Mouse (Mus musculus): ENCODE results near the gene Limch1. TPM values are rescaled to one million over a fixed set of nuclear protein-coding genes. Genes with fewer than 3 reads are reported as not detected.

Gene Limch1
- polyA plus RNA-seq, 1 experiment from 2014 or later, result 1.5 TPM

GRCm38 (mm10) chr5:66953375-66953774, 207.7 kb downstream of the Limch1 start:
- no peaks in the 10 kb centered on the region for H3K27me3 ChIP-seq (ENCODE audit: control insufficient read depth, insufficient read depth, low read depth, low read length)
- H3K4me2 ChIP-seq (ENCODE audit: low read depth, low read length), result no peak overlapping the region
- no peaks in the 10 kb centered on the region for H3K36me3 ChIP-seq (ENCODE audit: control insufficient read depth, insufficient read depth)
- no peaks in the 10 kb centered on the region for H3K9me3 ChIP-seq (replicated peaks; ENCODE audit: control insufficient read depth, low read length)
- WGBS (ENCODE audit: insufficient replicate concordance), result 47% methylated on average over 3 of the region's 3 CpGs
- H3K9ac ChIP-seq (ENCODE audit: low read depth, low read length), result no peak overlapping the region
- H3K4me3 ChIP-seq (ENCODE audit: low read depth, low read length), result no peak overlapping the region
- H3K27ac ChIP-seq (ENCODE audit: low read length), result no peak overlapping the region
- no peak for ATAC-seq (ENCODE audit: low read depth)
- H3K4me1 ChIP-seq (ENCODE audit: control insufficient read depth, low read depth, low read length), result no peaks in the 10 kb centered on the region

DNA sequence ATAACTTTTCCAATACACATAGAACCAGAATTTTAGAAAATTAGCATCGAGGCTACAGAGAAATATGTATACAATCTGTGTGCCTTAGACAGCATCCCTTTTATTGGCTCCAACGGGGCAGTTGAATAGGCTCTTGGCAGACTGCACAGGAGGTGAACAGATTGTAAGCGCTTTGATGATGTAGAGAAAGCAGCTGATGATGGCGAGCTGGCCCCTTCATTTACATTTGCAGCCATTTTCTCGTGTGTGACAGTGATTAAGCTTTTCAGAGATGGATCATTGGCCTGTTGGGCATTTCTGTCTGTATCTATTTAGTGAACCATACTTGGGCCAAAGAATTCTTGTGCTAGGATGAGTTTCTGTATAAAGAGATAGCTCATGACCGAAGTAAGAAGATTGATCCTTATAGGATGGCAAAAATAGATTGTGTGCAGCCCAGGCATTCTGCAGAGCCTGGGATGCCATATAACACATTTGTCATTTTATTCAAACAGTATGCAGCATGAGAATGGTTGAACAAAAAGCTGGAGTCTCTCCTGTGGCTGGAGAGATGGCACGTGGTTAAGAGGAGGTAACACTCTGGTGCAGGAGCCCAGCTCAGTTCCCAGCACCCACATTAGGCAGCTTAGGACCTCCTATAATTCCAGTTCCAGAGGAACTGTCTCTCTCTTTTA, 208.5 kb downstream of the Limch1 start:
- WGBS (ENCODE audit: insufficient replicate concordance), result 61% methylated on average over 7 of the region's 7 CpGs
- H3K27ac ChIP-seq (ENCODE audit: low read length), result no peak overlapping the region
- no peaks in the 10 kb centered on the region for H3K9me3 ChIP-seq (replicated peaks; ENCODE audit: control insufficient read depth, low read length)
- ATAC-seq (ENCODE audit: low read depth), result no peak
- H3K9ac ChIP-seq (ENCODE audit: low read depth, low read length), result no peak overlapping the region
- no peak overlapping the region for H3K4me3 ChIP-seq (ENCODE audit: low read depth, low read length)
- H3K36me3 ChIP-seq (ENCODE audit: control insufficient read depth, insufficient read depth), result no peaks in the 10 kb centered on the region
- no peaks in the 10 kb centered on the region for H3K27me3 ChIP-seq (ENCODE audit: control insufficient read depth, insufficient read depth, low read depth, low read length)
- no peak overlapping the region for H3K4me2 ChIP-seq (ENCODE audit: low read depth, low read length)
- no peaks in the 10 kb centered on the region for H3K4me1 ChIP-seq (ENCODE audit: control insufficient read depth, low read depth, low read length)

DNA sequence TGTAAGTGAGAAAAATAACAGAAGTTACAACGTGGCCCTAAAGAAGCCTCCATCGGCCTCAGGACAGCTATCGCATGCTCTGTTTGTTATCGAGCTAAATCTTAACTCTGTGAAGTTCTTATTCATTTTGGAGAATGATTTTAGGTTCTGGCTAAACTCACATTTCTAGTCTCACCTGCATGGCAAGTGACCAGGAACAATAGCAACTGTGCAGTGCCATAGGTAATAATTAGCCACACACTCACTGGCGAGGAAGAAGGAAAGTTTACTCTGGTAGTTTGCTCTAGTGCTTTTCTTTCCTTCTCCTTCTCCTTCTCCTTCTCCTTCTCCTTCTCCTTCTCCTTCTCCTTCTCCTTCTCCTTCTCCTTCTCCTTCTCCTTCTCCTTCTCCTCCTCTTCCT, 209.6 kb downstream of the Limch1 start:
- no peak overlapping the region for H3K4me3 ChIP-seq (ENCODE audit: low read depth, low read length)
- H3K4me1 ChIP-seq (ENCODE audit: control insufficient read depth, low read depth, low read length), result no peaks in the 10 kb centered on the region
- ATAC-seq (ENCODE audit: low read depth), result no peak
- H3K9me3 ChIP-seq (replicated peaks; ENCODE audit: control insufficient read depth, low read length), result no peaks in the 10 kb centered on the region
- no peak overlapping the region for H3K4me2 ChIP-seq (ENCODE audit: low read depth, low read length)
- no peak overlapping the region for H3K27ac ChIP-seq (ENCODE audit: low read length)
- H3K9ac ChIP-seq (ENCODE audit: low read depth, low read length), result no peak overlapping the region
- WGBS (ENCODE audit: insufficient replicate concordance), result 63% methylated on average over 5 of the region's 5 CpGs
- no peaks in the 10 kb centered on the region for H3K36me3 ChIP-seq (ENCODE audit: control insufficient read depth, insufficient read depth)
- H3K27me3 ChIP-seq (ENCODE audit: control insufficient read depth, insufficient read depth, low read depth, low read length), result no peaks in the 10 kb centered on the region

- H3K27ac ChIP-seq (ENCODE audit: low read length), result no peak overlapping the region
- no peaks in the 10 kb centered on the region for H3K9me3 ChIP-seq (replicated peaks; ENCODE audit: control insufficient read depth, low read length)
- no peak overlapping the region for H3K4me2 ChIP-seq (ENCODE audit: low read depth, low read length)
- WGBS (ENCODE audit: insufficient replicate concordance), result 66% methylated on average over 10 of the region's 10 CpGs
- ATAC-seq (ENCODE audit: low read depth), result no peak
- no peak overlapping the region for H3K9ac ChIP-seq (ENCODE audit: low read depth, low read length)
- H3K4me1 ChIP-seq (ENCODE audit: control insufficient read depth, low read depth, low read length), result no peaks in the 10 kb centered on the region
- H3K27me3 ChIP-seq (ENCODE audit: control insufficient read depth, insufficient read depth, low read depth, low read length), result no peaks in the 10 kb centered on the region
- no peaks in the 10 kb centered on the region for H3K36me3 ChIP-seq (ENCODE audit: control insufficient read depth, insufficient read depth)
- no peak overlapping the region for H3K4me3 ChIP-seq (ENCODE audit: low read depth, low read length)
Measured at GRCm38 (mm10) chr5:66957656-66958055, 212.0 kb downstream of the Limch1 start.

GRCm38 (mm10) chr5:66958118-66958517, 212.5 kb downstream of the Limch1 start:
- H3K4me2 ChIP-seq (ENCODE audit: low read depth, low read length), result no peak overlapping the region
- no peak for ATAC-seq (ENCODE audit: low read depth)

DNA sequence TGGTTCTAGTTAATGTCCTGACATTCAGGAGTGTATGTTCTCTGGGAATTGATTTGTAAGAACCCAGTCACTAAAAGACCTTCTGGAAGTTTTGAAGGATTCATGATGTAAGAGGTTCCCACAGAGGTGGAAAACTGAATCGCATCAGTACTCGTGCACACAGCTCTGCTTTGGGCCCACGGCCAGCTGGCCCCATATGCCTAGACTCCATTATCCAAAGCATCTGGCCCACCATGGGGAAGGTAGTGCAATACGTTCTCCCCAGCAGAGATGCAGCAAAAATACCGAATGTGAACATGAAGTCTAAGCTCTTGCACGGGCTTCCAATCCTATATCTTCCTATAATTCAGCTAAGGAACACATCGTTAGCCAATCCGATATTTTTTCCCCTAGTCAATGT, 214.3 kb downstream of the Limch1 start:
- Histone ChIP-seq H3K4me1 (ENCODE audit: control insufficient read depth, low read depth, low read length) (no peaks in the 10 kb centered on the region), H3K27ac (ENCODE audit: low read length) (no peak overlapping the region), H3K9ac (ENCODE audit: low read depth, low read length) (no peak overlapping the region), H3K36me3 (ENCODE audit: control insufficient read depth, insufficient read depth) (no peaks in the 10 kb centered on the region), H3K9me3 (replicated peaks; ENCODE audit: control insufficient read depth, low read length) (no peaks in the 10 kb centered on the region), H3K27me3 (ENCODE audit: control insufficient read depth, insufficient read depth, low read depth, low read length) (no peaks in the 10 kb centered on the region), H3K4me3 (ENCODE audit: low read depth, low read length) (no peak overlapping the region), H3K4me2 (ENCODE audit: low read depth, low read length) (no peak overlapping the region)
- ATAC-seq (ENCODE audit: low read depth), result no peak
- WGBS (ENCODE audit: insufficient replicate concordance), result 70% methylated on average over 8 of the region's 8 CpGs

More at GRCm38 (mm10) chr5:66958118-66958517, 212.5 kb downstream of the Limch1 start:
- no peak overlapping the region for H3K9ac ChIP-seq (ENCODE audit: low read depth, low read length)
- H3K27me3 ChIP-seq (ENCODE audit: control insufficient read depth, insufficient read depth, low read depth, low read length), result no peaks in the 10 kb centered on the region
- no peaks in the 10 kb centered on the region for H3K9me3 ChIP-seq (replicated peaks; ENCODE audit: control insufficient read depth, low read length)
- H3K36me3 ChIP-seq (ENCODE audit: control insufficient read depth, insufficient read depth), result no peaks in the 10 kb centered on the region
- no peaks in the 10 kb centered on the region for H3K4me1 ChIP-seq (ENCODE audit: control insufficient read depth, low read depth, low read length)
- no peak overlapping the region for H3K4me3 ChIP-seq (ENCODE audit: low read depth, low read length)
- 25% methylated on average over 8 of the region's 8 CpGs for WGBS (ENCODE audit: insufficient replicate concordance)
- H3K27ac ChIP-seq (ENCODE audit: low read length), result no peak overlapping the region

GRCm38 (mm10) chr5:66965442-66965841, 219.8 kb downstream of the Limch1 start:
- ATAC-seq (ENCODE audit: low read depth), result no peak
- Histone ChIP-seq H3K4me2 (ENCODE audit: low read depth, low read length) (no peak overlapping the region), H3K9ac (ENCODE audit: low read depth, low read length) (no peak overlapping the region), H3K9me3 (replicated peaks; ENCODE audit: control insufficient read depth, low read length) (no peaks in the 10 kb centered on the region), H3K4me3 (ENCODE audit: low read depth, low read length) (no peak overlapping the region), H3K27me3 (ENCODE audit: control insufficient read depth, insufficient read depth, low read depth, low read length) (no peaks in the 10 kb centered on the region), H3K4me1 (ENCODE audit: control insufficient read depth, low read depth, low read length) (no peaks in the 10 kb centered on the region), H3K36me3 (ENCODE audit: control insufficient read depth, insufficient read depth) (no peaks in the 10 kb centered on the region), H3K27ac (ENCODE audit: low read length) (no peak overlapping the region)
- 54% methylated on average over 6 of the region's 6 CpGs for WGBS (ENCODE audit: insufficient replicate concordance)

DNA sequence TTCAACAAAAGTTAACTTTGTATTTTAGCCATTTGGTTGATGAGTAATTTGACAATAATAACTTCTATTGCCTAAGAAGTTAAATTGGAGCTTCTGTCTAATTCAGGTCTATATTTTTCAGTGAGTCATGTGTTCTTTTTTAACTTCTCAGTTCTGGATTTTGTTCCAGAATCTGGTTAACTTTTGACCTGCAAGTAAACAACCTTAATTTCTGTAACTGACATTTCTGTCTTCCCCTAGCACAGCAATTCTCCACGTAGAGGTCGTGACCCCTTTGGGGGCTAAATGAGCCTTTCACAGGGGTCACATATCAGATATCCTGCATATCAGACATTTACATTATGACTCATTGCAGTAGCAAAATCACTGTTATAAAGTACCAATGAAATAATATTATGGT, 221.5 kb downstream of the Limch1 start:
- Histone ChIP-seq H3K4me1 (ENCODE audit: control insufficient read depth, low read depth, low read length) (no peaks in the 10 kb centered on the region), H3K4me2 (ENCODE audit: low read depth, low read length) (no peak overlapping the region), H3K27ac (ENCODE audit: low read length) (no peak overlapping the region), H3K9me3 (replicated peaks; ENCODE audit: control insufficient read depth, low read length) (no peaks in the 10 kb centered on the region), H3K36me3 (ENCODE audit: control insufficient read depth, insufficient read depth) (no peaks in the 10 kb centered on the region), H3K27me3 (ENCODE audit: control insufficient read depth, insufficient read depth, low read depth, low read length) (no peaks in the 10 kb centered on the region), H3K9ac (ENCODE audit: low read depth, low read length) (no peak overlapping the region), H3K4me3 (ENCODE audit: low read depth, low read length) (no peak overlapping the region)
- no peak for ATAC-seq (ENCODE audit: low read depth)
- 42% methylated on average over 2 of the region's 2 CpGs for WGBS (ENCODE audit: insufficient replicate concordance)

DNA sequence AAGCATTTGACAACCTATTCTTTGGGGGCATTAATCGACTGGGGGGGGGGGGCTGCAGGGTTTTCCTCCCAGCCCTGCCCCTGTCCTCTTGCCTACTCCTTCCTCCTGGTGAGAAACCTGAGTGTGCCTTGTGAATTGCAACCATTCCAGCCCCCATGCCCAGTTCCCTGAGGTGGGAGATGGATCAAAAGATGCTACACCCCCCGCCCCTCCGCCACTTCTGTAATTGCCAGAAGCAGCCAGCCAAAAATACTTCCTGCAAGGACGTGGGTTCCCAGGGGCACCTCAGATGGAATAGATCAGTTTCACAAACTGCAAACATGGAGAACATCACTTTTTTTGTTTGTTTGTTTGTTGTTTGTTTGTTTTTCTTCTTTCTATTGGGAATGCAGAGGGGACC, 222.0 kb downstream of the Limch1 start:
- ATAC-seq (ENCODE audit: low read depth), result no peak
- Histone ChIP-seq H3K36me3 (ENCODE audit: control insufficient read depth, insufficient read depth) (no peaks in the 10 kb centered on the region), H3K4me3 (ENCODE audit: low read depth, low read length) (no peak overlapping the region), H3K27me3 (ENCODE audit: control insufficient read depth, insufficient read depth, low read depth, low read length) (no peaks in the 10 kb centered on the region), H3K4me2 (ENCODE audit: low read depth, low read length) (no peak overlapping the region), H3K27ac (ENCODE audit: low read length) (no peak overlapping the region), H3K4me1 (ENCODE audit: control insufficient read depth, low read depth, low read length) (no peaks in the 10 kb centered on the region), H3K9me3 (replicated peaks; ENCODE audit: control insufficient read depth, low read length) (no peaks in the 10 kb centered on the region), H3K9ac (ENCODE audit: low read depth, low read length) (no peak overlapping the region)
- WGBS (ENCODE audit: insufficient replicate concordance), result 39% methylated on average over 4 of the region's 4 CpGs
